Mouse (Mus musculus) spleen, embryonic (tissue): Measurements from ENCODE around the gene Fndc7.
"Not testable (repeated sequence)": the region's sequence is repeated elsewhere in the genome, so short reads cannot be mapped to it uniquely, and the experiment has no call there.

ENCODE experiments used
- CTCF ChIA-PET: fragments of 350-600 bp; sonication (Branson Sonifier 250); formaldehyde crosslinking; loops from one replicate; lab custom pipeline; 2022; lab: Charles Lee

Fndc7 gene

GRCm38 (mm10) chr3:108856386-108857123 is 33.3 kb downstream of the Fndc7 start:
- CTCF ChIA-PET = interaction anchor here (0.7 to 1.2 kb wide), 2 partner anchors 54 to 110 kb away, joined by 4 read pairs; no protein-coding TSS in a partner anchor

- CTCF ChIA-PET = interaction anchor here (1.2 kb wide), 1 partner anchor 377 kb away, joined by 8 read pairs; no protein-coding TSS in a partner anchor
These were observed 33.9 kb downstream of the Fndc7 start for GRCm38 (mm10) chr3:108855864-108856263.

- CTCF ChIA-PET = interaction anchor here (1.2 kb wide), 1 partner anchor 376 kb away, joined by 8 read pairs; no protein-coding TSS in a partner anchor
These were observed 34.4 kb downstream of the Fndc7 start for GRCm38 (mm10) chr3:108855371-108855770.

GRCm38 (mm10) chr3:108853266-108853665 is 36.5 kb downstream of the Fndc7 start:
- CTCF ChIA-PET = no interaction called here

- CTCF ChIA-PET = interaction anchor here (0.6 to 0.7 kb wide), 2 partner anchors 21 to 97 kb away, joined by 3 read pairs; no protein-coding TSS in a partner anchor
These were observed 37.7 kb downstream of the Fndc7 start for GRCm38 (mm10) chr3:108851996-108852697.

- CTCF ChIA-PET = interaction anchor here (0.7 kb wide), 1 partner anchor 96 kb away, joined by 3 read pairs; no protein-coding TSS in a partner anchor
These were observed 38.3 kb downstream of the Fndc7 start for GRCm38 (mm10) chr3:108851554-108851953.

- CTCF ChIA-PET = interaction anchor here (0.7 kb wide), 1 partner anchor 96 kb away, joined by 3 read pairs; no protein-coding TSS in a partner anchor
These were observed 38.7 kb downstream of the Fndc7 start for GRCm38 (mm10) chr3:108851075-108851474.

- CTCF ChIA-PET = interaction anchor here (0.6 kb wide), 1 partner anchor 181 kb away, joined by 7 read pairs; no protein-coding TSS in a partner anchor
These were observed 39.3 kb downstream of the Fndc7 start for GRCm38 (mm10) chr3:108850506-108850905.

- CTCF ChIA-PET = interaction anchor here (0.5 kb wide), 1 partner anchor 11 kb away, joined by 3 read pairs; no protein-coding TSS in a partner anchor
These were observed 43.2 kb downstream of the Fndc7 start for GRCm38 (mm10) chr3:108846616-108847015.

- CTCF ChIA-PET = no interaction called here
These were observed 45.3 kb downstream of the Fndc7 start for GRCm38 (mm10) chr3:108844521-108844920.

- CTCF ChIA-PET = no interaction called here
These were observed 45.8 kb downstream of the Fndc7 start for GRCm38 (mm10) chr3:108844026-108844425.

- CTCF ChIA-PET = interaction anchor here (1.8 kb wide), 1 partner anchor 70 kb away, joined by 8 read pairs; no protein-coding TSS in a partner anchor
These were observed 49.1 kb downstream of the Fndc7 start for GRCm38 (mm10) chr3:108840716-108841054.

GRCm38 (mm10) chr3:108840000-108840715 is 49.6 kb downstream of the Fndc7 start, which contains the start of gene Stxbp3:
TSS of gene Stxbp3 (minus strand) at chr3:108840526.
- CTCF ChIA-PET = interaction anchor here (1.8 kb wide), 1 partner anchor 70 kb away, joined by 8 read pairs; no protein-coding TSS in a partner anchor

- CTCF ChIA-PET = interaction anchor here (1.8 kb wide), 1 partner anchor 71 kb away, joined by 8 read pairs; no protein-coding TSS in a partner anchor
These were observed 50.2 kb downstream of the Fndc7 start for GRCm38 (mm10) chr3:108839647-108839999.

GRCm38 (mm10) chr3:108838980-108839379 is 50.8 kb downstream of the Fndc7 start:
- CTCF ChIA-PET = interaction anchor here (0.7 kb wide), 1 partner anchor 55 kb away, joined by 7 read pairs; no protein-coding TSS in a partner anchor

GRCm38 (mm10) chr3:108836931-108837330 is 52.9 kb downstream of the Fndc7 start:
- CTCF ChIA-PET = no interaction called here

GRCm38 (mm10) chr3:108833717-108834116 is 56.1 kb downstream of the Fndc7 start:
- CTCF ChIA-PET = not testable (repeated sequence)

GRCm38 (mm10) chr3:108831750-108832149 is 58.1 kb downstream of the Fndc7 start:
- CTCF ChIA-PET = no interaction called here

GRCm38 (mm10) chr3:108830493-108830892 is 59.3 kb downstream of the Fndc7 start:
- CTCF ChIA-PET = no interaction called here

GRCm38 (mm10) chr3:108815631-108816030 is 74.2 kb downstream of the Fndc7 start:
- CTCF ChIA-PET = interaction anchor here (0.6 kb wide), 1 partner anchor 114 kb away, joined by 3 read pairs; no protein-coding TSS in a partner anchor

- CTCF ChIA-PET = no interaction called here
These were observed 79.0 kb downstream of the Fndc7 start for GRCm38 (mm10) chr3:108810747-108811263.
